Mouse (Mus musculus): ENCODE measurements at regions not wholly inside any gene's neighbourhood (a gene's known extent, or its start where the extent isn't known, plus 50 kb on each side); places are given as distances from the start of the nearest gene placed in this dataset.

- TF ChIP-seq CTCF (IDR thresholded peaks at IDR 0.05; ENCODE audit: borderline replicate concordance, extremely low read depth, insufficient read depth, insufficient read length) (no peak), POLR2A (IDR thresholded peaks at IDR 0.05; ENCODE audit: borderline replicate concordance, extremely low read depth, insufficient read depth, insufficient read length, poor library complexity, severe bottlenecking) (no peak)
Observed at GRCm38 (mm10) chr12:37633286-37633685, 184.2 kb upstream of the Dgkb start.
